Mouse (Mus musculus): Measurements from ENCODE around the gene Wwc1.
A peak's percentile ranks its signal among the peaks of the same experiment; 100 is the strongest.

The Wwc1 gene

DNA sequence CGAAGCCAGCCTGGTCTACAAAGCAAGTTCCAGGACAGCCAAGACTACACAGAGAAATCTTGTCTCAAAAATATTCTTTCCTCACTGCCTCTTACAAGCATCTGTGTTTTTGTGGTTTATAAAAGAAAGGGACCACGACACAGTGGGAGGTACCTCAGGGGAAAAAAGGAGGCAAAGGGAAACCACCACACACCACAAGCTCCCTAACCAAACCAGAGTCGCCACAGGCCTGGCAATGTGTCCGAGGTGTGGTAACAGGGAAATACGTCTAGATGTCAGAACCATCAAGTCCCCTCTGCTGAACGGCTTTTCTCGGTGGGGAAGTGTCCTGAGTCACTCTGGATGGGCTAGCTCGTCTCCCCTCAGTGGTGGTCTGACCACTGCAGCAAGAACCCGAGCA, 80.4 kb downstream of the Wwc1 start:
- DNase-seq (ENCODE audit: low read depth, low spot score) = no peak
- H3K36me3 ChIP-seq (ENCODE audit: control insufficient read depth, insufficient read depth, low read length, poor library complexity, severe bottlenecking) = no peaks in the 10 kb centered on the region
- no peaks in the 10 kb centered on the region for H3K27me3 ChIP-seq (ENCODE audit: control insufficient read depth, insufficient read depth, low read length, poor library complexity, severe bottlenecking)

DNA sequence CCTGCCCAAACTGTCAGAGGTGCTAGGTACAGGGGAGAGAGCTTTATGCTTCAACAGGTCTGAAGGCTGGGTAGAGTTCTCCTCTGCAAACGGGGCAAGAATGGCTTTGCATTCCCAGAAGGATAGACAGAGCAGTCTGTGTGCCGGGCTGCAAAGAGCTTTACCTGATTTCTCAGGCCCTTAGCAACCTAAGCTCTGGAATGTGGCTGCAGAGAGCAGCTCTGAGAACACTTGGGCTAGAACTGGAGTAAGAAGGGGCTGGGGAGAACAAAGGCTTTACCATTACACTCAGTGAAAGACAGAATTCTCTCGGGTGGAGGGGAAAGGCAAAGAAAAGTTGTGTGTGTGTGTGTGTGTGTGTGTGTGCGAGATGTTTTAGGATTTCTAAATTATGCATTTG, 86.9 kb downstream of the Wwc1 start:
- no peak for DNase-seq (ENCODE audit: low read depth, low spot score)
- H3K27me3 ChIP-seq (ENCODE audit: control insufficient read depth, insufficient read depth, low read length, poor library complexity, severe bottlenecking) = no peaks in the 10 kb centered on the region
- H3K36me3 ChIP-seq (ENCODE audit: control insufficient read depth, insufficient read depth, low read length, poor library complexity, severe bottlenecking) = no peaks in the 10 kb centered on the region

DNA sequence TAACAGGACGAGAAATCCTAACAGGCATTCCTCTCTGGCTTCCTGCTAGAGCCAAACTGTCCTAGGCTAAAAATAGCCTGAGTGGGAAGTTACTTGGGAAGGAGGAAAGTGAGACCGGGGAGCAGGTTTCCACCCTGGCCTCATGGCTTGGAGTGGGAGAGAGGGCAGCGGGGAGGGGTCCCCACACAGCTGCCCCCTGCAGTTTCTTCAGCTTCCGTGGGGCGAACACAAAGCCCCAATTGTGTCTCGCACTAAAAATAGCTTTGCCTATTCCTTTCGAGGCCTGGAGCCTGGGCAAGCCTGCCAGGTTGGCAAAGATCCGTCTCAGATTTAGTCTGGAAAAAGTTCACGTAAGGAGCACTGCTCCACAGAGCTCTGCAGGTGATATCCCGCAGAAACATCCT, 87.3 kb downstream of the Wwc1 start:
- no peak for DNase-seq (ENCODE audit: low read depth, low spot score)
- H3K27me3 ChIP-seq (ENCODE audit: control insufficient read depth, insufficient read depth, low read length, poor library complexity, severe bottlenecking) = no peaks in the 10 kb centered on the region
- no peaks in the 10 kb centered on the region for H3K36me3 ChIP-seq (ENCODE audit: control insufficient read depth, insufficient read depth, low read length, poor library complexity, severe bottlenecking)

DNA sequence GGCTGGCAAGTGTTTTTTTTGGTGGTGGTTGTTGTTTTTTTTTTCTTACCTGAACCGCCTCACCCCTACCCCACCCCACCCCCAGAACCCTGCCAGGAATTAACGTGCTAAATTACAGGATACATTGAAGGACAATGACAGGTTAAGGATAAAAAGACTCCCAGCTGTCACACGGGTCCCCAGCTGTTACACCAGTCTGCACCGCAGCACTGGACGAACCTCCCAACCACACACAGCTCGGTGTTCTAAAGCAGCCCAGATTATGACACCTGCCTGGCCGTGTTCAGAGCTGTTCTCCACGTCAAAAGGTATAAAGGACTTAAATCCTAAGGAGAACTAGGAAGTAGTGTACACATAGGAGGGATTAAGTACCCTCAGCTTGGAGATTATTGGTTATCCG, 88.0 kb downstream of the Wwc1 start:
- Histone ChIP-seq H3K27me3 (ENCODE audit: control insufficient read depth, insufficient read depth, low read length, poor library complexity, severe bottlenecking) (no peaks in the 10 kb centered on the region), H3K36me3 (ENCODE audit: control insufficient read depth, insufficient read depth, low read length, poor library complexity, severe bottlenecking) (no peaks in the 10 kb centered on the region)
- DNase-seq (ENCODE audit: low read depth, low spot score) = no peak

DNA sequence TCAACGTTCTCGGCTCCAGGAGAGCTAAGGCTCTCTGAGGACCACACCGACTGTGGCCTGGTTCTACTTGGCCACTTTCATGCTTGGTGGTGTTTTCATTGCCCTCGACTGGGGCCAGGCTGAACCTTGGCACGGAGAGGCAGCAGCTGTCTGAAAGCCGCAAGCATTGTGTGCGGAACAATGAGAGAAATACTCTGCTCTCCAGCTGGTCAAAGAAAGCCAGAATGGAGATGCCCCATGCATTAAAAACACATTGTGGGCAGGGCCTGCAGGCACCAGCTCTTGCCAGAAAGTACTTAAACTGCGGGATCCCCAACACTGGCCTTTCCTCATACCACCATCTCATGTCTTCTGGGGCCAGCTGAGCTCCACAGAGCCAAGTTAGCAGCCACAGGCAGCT, 91.5 kb downstream of the Wwc1 start:
- DNase-seq (ENCODE audit: low read depth, low spot score) = no peak
- no peaks in the 10 kb centered on the region for H3K27me3 ChIP-seq (ENCODE audit: control insufficient read depth, insufficient read depth, low read length, poor library complexity, severe bottlenecking)
- H3K36me3 ChIP-seq (ENCODE audit: control insufficient read depth, insufficient read depth, low read length, poor library complexity, severe bottlenecking) = no peaks in the 10 kb centered on the region

DNA sequence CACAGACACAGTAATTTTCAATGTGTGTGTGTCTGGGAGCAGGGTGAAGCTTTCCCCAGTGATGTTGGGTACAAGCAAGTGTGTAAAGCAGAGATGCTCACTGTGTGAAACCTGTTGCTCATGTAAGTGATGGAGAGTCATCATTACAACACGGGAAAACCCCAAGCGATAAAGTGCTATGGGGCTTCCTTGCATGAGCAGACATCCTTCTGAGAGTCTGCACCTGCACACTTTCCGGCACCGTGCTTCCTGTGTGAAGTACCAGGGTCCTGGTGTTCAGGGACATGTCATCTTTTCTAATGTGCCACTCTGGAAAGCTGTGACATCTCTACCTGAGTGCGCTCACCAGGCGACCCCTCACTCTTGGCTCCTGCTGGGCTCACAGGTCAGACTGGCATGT, 97.5 kb downstream of the Wwc1 start:
- peak; percentile 2 for DNase-seq (ENCODE audit: low read depth, low spot score)
- no peaks in the 10 kb centered on the region for H3K36me3 ChIP-seq (ENCODE audit: control insufficient read depth, insufficient read depth, low read length, poor library complexity, severe bottlenecking)
- H3K27me3 ChIP-seq (ENCODE audit: control insufficient read depth, insufficient read depth, low read length, poor library complexity, severe bottlenecking) = no peaks in the 10 kb centered on the region

DNA sequence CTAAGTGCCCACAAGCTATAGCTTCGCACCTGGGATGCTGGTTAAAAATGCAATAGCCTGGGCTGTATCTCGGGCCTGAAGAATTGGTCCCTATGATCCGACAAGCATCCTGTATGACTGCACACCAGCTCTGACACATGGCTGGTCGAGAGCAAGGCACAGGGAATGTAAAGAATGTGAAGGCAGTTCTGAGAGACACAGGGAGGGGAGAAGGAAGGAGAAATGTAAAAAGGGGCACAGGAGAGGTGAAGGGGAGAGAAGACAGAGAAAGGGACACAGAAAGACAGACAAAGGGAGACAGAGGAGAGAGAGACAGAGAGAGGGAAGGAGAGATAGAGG, 101.8 kb downstream of the Wwc1 start:
- no peak for DNase-seq (ENCODE audit: low read depth, low spot score)
- Histone ChIP-seq H3K36me3 (ENCODE audit: control insufficient read depth, insufficient read depth, low read length, poor library complexity, severe bottlenecking) (no peaks in the 10 kb centered on the region), H3K27me3 (ENCODE audit: control insufficient read depth, insufficient read depth, low read length, poor library complexity, severe bottlenecking) (no peaks in the 10 kb centered on the region)

DNA sequence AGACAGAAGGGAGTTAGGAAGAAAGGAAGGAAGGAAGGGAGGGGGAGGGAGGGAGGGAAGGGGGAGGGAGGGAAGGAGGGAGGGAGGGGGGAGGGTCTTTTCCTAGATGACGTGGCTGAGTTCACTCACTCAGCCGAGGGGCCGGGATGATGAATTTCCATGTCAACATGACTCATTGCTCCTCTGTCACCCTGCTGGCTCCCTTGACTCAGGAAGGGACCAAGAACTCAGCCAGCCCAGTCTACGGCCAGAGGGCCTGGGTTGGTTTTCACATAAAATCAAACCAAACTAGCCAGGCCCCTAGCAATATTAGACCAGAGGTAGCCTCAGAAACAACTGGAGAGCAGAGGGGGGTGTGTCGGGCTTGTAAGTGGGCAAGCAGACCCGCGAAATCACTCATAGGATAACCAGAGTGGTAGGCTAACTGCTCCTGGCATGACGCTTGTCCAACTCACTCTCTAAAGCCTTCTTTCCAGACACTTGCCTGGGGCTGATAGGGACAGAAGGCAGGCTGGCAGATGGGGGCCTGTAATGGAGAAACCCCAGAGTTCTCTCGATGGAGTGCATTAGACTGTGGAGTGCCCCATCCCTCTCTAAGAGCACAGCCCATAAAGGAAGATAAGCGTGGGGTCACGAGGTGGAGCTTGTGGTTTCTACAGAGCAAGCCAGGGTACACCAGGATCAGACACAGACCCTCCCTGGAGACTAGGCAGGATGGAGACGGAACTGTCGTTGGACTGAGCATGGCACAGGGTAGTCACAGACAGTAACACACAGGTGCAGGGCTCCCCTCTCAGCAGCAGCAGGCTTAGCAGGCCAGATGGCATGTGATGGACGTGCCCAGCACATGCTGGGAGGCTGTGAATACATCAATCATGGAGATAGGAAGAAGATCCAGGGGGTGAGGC, 102.4 kb downstream of the Wwc1 start:
- DNase-seq (ENCODE audit: low read depth, low spot score) = no peak
- H3K36me3 ChIP-seq (ENCODE audit: control insufficient read depth, insufficient read depth, low read length, poor library complexity, severe bottlenecking) = no peaks in the 10 kb centered on the region
- H3K27me3 ChIP-seq (ENCODE audit: control insufficient read depth, insufficient read depth, low read length, poor library complexity, severe bottlenecking) = no peaks in the 10 kb centered on the region

DNA sequence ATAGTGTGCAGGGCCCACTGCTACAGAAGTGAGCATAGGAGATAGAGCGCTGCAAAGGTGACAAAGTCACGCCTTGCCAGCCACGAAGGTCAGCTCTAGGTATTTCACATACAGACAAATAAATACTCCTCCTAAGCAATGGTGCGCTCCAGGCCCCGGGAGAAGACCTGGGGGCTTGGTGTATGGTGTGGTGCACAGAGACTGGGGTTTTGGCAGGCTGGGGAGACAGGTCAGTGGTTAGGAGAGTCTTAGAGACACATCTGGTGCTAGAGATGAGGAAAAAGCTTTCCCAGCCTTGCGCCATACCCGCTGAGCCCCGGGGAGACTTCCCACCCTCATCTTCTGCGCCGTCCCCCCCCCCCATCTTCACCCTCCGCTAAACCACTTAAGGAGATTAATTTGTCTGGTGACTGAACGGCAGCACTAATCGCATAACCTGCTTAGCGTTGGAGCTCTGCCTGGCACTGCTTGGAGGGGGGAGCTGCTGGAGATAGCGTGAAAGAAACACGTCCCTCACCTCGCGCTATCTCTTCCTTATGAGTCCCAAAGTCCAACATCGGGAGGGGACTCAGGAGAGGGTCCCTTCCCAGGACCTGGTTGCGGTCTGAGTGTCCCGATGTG, 106.6 kb downstream of the Wwc1 start:
- no peaks in the 10 kb centered on the region for H3K27me3 ChIP-seq (ENCODE audit: control insufficient read depth, insufficient read depth, low read length, poor library complexity, severe bottlenecking)
- no peak for DNase-seq (ENCODE audit: low read depth, low spot score)

DNA sequence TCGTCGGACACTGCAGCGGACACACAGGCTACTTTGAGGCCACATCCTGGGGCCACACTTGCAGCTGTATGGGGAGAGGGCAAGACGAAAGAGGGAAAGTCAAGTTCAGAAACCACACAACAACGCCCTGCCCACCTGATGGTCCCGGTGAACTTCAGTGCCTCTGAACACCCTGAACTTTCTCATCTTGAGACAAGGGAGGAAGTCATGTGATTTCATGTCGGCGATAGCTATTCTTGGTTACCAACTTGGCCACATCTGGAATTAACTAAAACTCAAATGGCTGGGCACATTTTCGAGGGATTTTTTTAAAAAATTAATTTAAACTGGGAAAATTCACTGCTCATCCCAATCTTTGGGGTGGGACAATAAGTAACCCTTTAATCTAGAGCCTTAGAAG, 109.4 kb downstream of the Wwc1 start:
- DNase-seq (ENCODE audit: low read depth, low spot score) = no peak
- no peaks in the 10 kb centered on the region for H3K27me3 ChIP-seq (ENCODE audit: control insufficient read depth, insufficient read depth, low read length, poor library complexity, severe bottlenecking)
- H3K36me3 ChIP-seq (ENCODE audit: control insufficient read depth, insufficient read depth, low read length, poor library complexity, severe bottlenecking) = no peaks in the 10 kb centered on the region

More for the DNA sequence above, 106.6 kb downstream of the Wwc1 start:
- H3K36me3 ChIP-seq (ENCODE audit: control insufficient read depth, insufficient read depth, low read length, poor library complexity, severe bottlenecking) = no peaks in the 10 kb centered on the region

DNA sequence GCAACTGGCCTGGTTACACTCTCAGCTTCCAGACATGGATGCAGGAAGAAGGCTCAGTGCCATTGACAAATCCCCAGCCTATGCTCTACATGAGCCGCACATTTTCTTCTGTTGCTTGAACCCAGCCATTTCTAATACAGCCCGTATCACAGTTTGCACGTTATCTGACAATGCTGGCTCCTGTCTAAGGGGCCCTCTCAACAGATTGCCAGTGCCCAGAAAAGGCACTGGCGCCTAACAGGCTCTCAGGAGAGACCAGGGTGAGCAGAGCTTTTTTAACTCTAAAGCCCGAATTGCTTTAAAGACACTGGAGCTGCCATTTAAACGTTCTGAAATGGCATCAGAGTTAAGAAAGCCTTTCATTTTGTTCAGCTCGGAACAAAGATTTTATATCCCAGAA, 114.2 kb downstream of the Wwc1 start:
- no peaks in the 10 kb centered on the region for H3K36me3 ChIP-seq (ENCODE audit: control insufficient read depth, insufficient read depth, low read length, poor library complexity, severe bottlenecking)
- no peaks in the 10 kb centered on the region for H3K27me3 ChIP-seq (ENCODE audit: control insufficient read depth, insufficient read depth, low read length, poor library complexity, severe bottlenecking)
- DNase-seq (ENCODE audit: low read depth, low spot score) = no peak

DNA sequence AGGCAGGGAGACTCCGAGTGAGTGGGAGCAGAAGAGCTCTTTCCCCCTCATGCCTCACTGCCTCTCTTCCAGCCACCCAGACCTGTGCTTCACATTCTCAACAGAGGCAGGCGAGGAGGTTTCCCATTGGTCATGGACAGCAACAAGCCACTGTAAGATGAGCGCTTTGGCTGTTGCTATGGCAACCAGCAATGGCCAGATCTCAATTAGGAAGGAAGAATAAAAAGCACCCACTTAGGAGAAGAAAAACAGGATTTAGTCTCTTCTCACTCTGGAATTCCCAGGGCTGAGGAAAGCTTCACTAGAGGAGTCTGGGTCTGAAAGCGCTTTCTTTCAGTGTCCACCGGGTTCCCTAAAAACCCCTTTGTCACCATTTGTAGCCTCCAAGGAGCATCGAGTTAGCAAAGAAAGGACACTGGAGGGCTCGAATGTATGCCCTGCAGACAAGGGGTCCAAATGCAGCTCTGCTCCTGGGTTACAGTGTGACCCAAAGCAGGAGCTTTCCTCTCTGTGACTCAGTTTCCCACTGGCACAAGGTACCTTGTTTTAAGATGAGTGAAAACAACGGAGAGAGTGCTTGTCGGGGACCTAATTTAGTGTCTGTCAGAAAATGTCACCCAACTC, 115.2 kb downstream of the Wwc1 start:
- Histone ChIP-seq H3K36me3 (ENCODE audit: control insufficient read depth, insufficient read depth, low read length, poor library complexity, severe bottlenecking) (no peaks in the 10 kb centered on the region), H3K27me3 (ENCODE audit: control insufficient read depth, insufficient read depth, low read length, poor library complexity, severe bottlenecking) (no peaks in the 10 kb centered on the region)
- DNase-seq (ENCODE audit: low read depth, low spot score) = no peak

DNA sequence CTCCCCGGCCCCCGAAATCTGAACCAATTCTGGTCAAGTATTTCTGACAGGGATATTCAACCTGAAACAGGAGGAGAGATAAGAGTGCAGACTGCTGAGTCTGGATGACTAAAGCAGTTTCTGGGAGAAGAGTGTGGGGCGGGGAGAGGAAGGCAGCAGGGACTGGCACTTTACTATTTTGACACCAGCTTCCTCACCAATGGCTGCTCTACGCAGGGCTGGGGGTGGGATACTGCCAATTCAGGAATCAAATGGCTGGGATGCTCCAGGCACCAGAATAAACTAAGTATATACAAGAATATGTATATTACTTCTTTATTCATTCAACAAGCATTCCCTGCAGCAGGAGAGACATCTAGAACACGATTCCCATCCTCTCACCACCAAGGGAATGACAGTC, 116.7 kb downstream of the Wwc1 start:
- H3K27me3 ChIP-seq (ENCODE audit: control insufficient read depth, insufficient read depth, low read length, poor library complexity, severe bottlenecking) = no peaks in the 10 kb centered on the region
- H3K36me3 ChIP-seq (ENCODE audit: control insufficient read depth, insufficient read depth, low read length, poor library complexity, severe bottlenecking) = no peaks in the 10 kb centered on the region
- DNase-seq (ENCODE audit: low read depth, low spot score) = no peak

DNA sequence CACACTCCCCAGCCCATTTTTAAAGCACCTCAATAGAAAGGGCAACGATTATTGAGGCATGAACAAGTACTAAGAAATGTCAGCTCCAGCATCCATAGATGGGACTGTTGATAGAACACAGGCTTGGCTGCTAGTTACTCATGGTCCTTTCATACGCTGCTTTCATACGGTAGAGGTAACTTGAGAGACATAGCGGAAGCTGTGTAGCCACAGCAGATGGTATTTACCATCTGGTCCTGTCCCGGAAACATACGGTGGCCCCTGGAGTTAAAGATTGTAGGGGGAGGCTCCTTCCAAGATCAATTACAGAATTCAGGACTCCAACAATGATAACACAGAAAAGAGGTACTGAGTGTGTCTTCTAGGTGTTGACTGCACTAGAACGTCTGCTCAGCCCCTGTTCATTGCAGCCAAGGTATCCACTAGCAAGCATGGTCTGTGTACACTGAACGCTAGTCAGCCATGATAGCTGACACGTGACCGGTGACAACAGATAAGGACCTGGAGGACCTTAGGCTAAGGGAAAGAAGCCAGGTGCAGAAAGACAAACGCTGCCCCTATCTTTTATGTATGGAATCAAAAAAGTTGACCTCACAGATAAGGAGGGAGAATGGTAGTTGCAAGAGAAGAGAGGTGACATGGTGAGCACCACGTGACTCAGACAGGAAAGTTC, 122.8 kb downstream of the Wwc1 start:
- Histone ChIP-seq H3K27me3 (ENCODE audit: control insufficient read depth, insufficient read depth, low read length, poor library complexity, severe bottlenecking) (no peaks in the 10 kb centered on the region), H3K36me3 (ENCODE audit: control insufficient read depth, insufficient read depth, low read length, poor library complexity, severe bottlenecking) (no peaks in the 10 kb centered on the region)
- DNase-seq (ENCODE audit: low read depth, low spot score) = no peak

All from splenic B cell, adult 2 months (primary cell).